Mouse (Mus musculus) cerebellum, adult 11-12 months (tissue): ENCODE measurements around the gene Flad1.

ENCODE experiments used
- DNase-seq: peaks from one replicate; pipeline ENCODE4 v3.0.0; 2022

Gene Flad1

GRCm38 (mm10) chr3:89425876-89426275, 14.2 kb upstream of the Flad1 start:
- DNase-seq = no peak

GRCm38 (mm10) chr3:89425141-89425525, 13.5 kb upstream of the Flad1 start:
- no peak for DNase-seq

- DNase-seq = no peak
Measured at GRCm38 (mm10) chr3:89424416-89425140, 12.9 kb upstream of the Flad1 start.

GRCm38 (mm10) chr3:89422556-89423205, 11.0 kb upstream of the Flad1 start:
- no peak for DNase-seq

DNA sequence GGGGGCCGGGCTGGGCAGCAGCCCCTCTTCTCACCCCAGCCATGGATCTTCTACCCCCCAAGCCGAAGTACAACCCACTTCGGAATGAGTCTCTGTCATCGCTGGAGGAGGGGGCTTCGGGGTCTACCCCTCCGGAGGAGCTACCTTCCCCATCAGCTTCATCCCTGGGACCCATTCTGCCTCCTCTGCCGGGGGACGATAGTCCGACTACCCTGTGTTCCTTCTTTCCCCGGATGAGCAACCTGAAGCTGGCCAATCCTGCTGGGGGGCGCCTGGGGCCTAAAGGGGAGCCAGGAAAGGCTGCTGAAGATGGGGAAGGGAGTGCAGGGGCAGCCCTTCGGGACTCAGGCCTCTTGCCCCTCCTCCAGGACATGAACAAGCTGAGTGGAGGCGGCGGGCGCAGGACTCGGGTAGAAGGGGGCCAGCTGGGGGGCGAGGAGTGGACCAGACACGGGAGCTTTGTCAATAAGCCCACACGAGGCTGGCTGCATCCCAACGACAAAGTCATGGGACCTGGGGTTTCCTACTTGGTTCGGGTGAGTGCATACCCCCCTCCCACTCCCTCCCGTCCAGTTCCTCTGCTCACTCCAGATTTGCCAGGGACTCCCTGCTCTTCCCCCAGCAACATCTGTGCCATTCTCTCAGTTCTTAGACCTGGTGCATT, 10.3 kb upstream of the Flad1 start:
- DNase-seq = no peak

DNA sequence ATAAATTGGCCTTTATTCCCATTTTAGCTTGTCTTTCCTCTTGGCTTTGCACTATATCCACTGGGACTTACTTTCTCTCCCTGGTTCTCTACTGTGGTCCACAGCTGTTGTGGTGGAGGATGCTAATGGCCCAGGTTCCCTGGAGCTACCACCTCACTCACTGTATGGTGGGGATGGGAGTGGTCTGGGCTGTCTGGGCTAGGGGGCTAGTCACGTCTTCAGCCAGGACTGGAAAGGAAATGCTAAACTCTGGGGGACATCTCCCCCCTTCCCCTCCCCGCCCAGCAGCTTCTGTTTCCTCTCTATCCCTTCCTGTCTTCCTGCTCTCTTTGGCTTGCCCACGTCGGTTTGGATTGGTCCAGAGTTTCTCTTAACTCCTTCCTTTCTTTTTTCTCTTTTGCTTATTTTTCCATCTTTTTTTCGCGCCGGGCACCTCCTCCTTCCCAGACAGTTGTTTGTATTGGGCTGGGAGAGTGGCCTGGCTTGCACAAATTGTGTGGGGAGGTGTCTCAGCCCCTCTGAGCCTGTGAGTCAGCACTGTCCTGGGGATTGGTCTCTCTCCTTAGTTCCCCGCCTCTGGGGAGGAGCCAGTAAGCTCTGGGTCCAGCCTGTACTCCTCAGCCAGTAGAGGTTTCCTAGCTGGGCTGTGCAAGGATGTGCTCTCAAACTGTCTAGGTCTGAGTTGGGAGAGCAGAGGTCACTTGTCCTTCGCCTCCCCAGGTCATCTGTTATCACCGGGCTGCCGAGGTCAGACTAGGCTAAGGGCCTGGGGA, 9.5 kb upstream of the Flad1 start:
- DNase-seq = peak; percentile 64

GRCm38 (mm10) chr3:89420421-89420820, 8.8 kb upstream of the Flad1 start:
- DNase-seq = no peak

DNA sequence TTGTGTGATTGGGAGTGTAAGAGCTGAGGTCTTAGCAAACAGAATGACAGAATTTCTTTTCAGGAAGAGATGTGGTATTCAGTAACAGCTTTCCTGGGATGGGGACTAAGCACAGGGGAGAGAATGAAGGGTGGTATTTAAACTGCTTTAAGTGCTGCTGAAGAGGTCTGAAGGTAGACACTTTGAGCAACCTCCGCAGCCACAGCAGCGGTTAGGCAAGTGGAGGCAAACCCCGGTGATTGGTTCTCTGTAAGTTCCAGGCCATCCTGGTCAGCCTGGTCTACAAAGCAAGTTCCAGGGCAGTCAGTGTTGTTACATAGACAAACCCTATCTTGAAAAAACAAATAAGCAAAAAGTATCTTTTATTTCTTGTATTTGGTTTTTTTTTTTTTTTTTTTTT, 8.3 kb upstream of the Flad1 start:
- peak; percentile 7 for DNase-seq

GRCm38 (mm10) chr3:89419571-89419970, 7.9 kb upstream of the Flad1 start:
- peak; percentile 40 for DNase-seq

- DNase-seq = no peak
Measured at GRCm38 (mm10) chr3:89418861-89419250, 7.2 kb upstream of the Flad1 start.

GRCm38 (mm10) chr3:89418170-89418860, 6.6 kb upstream of the Flad1 start, which contains the start of the genes Cks1b and Shc1:
Cks1b (minus strand) TSS chr3:89418383.
Shc1 (plus strand) TSS chr3:89418443.
- DNase-seq = peak; percentile 93

GRCm38 (mm10) chr3:89417840-89418169, 6.1 kb upstream of the Flad1 start:
- DNase-seq = no peak

DNA sequence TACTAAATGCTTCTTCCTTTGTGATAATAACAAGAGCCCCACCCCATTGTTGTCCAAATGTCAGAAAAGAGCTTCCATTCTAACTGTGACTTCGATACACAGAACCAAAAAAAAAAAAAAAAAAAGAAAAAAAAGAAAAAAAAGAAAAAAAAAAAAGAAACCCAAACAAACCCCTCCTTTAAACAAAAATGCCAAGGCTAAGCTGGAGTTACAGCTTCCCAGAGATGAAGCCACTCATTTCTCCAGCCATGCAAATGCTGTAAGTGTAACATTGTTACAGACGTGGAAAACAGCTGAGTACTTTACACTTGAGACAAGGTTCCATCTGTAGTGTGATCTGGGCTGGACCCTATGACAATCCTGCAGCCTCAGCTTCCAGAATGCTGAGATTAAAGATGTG, 5.5 kb upstream of the Flad1 start:
- DNase-seq = no peak

DNA sequence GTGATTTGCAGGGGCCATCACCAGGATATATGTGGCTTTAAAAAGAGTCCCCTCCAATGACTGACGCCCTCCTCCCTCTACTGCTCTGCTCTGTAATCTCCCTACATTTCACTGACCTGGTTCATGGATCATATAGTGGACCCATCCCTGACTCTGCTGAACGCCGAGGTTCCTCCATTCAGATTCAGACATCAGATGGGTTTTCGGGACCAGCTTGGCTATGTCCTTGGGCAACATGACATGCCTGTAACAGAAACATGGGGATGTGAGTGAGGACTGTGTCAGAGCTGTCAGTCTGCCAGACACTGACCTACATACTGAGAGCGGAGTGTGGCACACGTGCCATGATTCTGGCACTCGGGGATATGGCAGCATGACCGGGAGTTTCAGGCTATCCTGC, 4.5 kb upstream of the Flad1 start:
- DNase-seq = no peak

DNA sequence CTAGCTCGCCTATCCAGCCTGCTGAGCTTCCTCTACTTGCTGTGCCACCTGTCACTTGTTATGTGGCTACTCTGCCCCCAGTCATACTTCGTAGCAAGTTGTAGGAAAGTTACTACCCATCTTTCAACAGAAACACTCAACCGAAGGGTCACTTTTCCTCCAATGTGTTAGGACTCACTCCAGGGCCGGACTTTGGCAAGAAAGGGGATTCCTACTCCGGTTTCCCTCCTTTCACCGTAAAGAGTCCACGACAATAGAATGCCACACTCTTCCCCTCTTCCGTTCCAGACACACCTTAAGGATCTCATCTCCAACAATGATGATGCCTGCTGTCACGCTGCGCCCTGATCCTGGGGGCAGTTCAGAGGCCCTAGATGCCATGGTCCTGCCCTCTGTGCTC, 806 bp downstream of the Flad1 start:
- DNase-seq = no peak

GRCm38 (mm10) chr3:89409701-89410100, 2.0 kb downstream of the Flad1 start:
- DNase-seq = no peak

GRCm38 (mm10) chr3:89408448-89408847, 3.2 kb downstream of the Flad1 start:
- no peak for DNase-seq

- DNase-seq = no peak
Measured at GRCm38 (mm10) chr3:89406887-89407286, 4.8 kb downstream of the Flad1 start.

DNA sequence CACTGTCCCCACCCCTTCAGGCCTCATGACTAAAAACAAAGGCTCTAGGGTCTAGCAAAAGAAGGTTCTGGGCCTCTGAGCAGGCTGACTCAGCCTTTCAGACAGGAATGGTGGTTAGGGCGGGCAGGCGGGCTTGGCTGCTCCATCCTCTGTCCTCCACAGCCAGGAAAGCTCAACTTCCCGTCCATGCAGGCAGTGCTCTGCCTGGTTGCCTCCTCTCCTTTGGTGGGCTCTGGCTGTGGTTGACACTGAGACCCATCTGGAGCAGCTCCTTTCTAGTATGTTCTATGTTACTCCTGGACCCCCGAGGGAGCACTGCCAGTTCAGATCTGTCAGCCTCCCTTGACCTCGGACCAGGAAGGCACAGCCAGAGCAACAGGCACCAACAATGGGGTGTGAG, 9.0 kb downstream of the Flad1 start, which contains the start of gene Lenep:
Gene Lenep (minus strand): TSS at position 101 of the 400 bp plus-strand sequence.
- no peak for DNase-seq

GRCm38 (mm10) chr3:89401329-89401728, 10.3 kb downstream of the Flad1 start:
- DNase-seq = no peak

DNA sequence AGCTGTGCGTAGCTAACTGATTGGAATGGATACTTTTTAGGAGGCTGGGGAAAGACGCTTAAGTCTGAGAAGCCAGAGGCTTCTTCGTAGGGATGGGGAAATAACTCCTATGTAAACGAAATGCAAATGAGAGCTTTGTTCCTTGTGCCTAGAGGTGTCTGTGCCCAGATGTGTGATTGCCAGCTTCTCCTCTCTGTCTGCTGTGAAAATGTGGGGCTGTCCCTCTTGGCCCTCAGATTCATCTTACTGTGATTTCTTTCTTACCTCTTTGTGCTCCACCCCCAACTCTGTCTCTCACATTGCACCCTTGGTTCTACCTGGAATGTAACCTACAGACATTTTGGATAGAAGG, 15.0 kb downstream of the Flad1 start:
- peak; percentile 34 for DNase-seq

GRCm38 (mm10) chr3:89395806-89396653, 15.6 kb downstream of the Flad1 start:
- peak; percentile 75 for DNase-seq
